Mouse (Mus musculus): ENCODE measurements around the gene BC017158. TPM values are rescaled to one million over a fixed set of nuclear protein-coding genes. Genes with fewer than 3 reads are reported as not detected.

BC017158 gene
- polyA plus RNA-seq, 1 experiment from 2014 or later = 22.7 TPM

GRCm38 (mm10) chr7:128244410-128245025, 53.5 kb downstream of the BC017158 start:
- H3K9me3 ChIP-seq (ENCODE audit: control insufficient read depth, low read length) = no peaks in the 10 kb centered on the region
- H3K4me2 ChIP-seq (ENCODE audit: low read length) = no peak overlapping the region
- H3K27ac ChIP-seq (ENCODE audit: low read depth, low read length) = no peak overlapping the region
- H3K36me3 ChIP-seq (ENCODE audit: control insufficient read depth, insufficient read depth, low read length) = peaks cover 15% of the 10 kb centered on the region
- WGBS = 79% methylated on average over 18 of the region's 18 CpGs
- ATAC-seq = no peak
- H3K4me3 ChIP-seq (ENCODE audit: low read length) = no peak overlapping the region
- H3K9ac ChIP-seq (ENCODE audit: low read depth, low read length) = no peak overlapping the region
- no peaks in the 10 kb centered on the region for H3K27me3 ChIP-seq (replicated peaks; ENCODE audit: control insufficient read depth, insufficient read depth, low read length)
- H3K4me1 ChIP-seq (ENCODE audit: control insufficient read depth, insufficient read depth, low read depth, low read length) = peaks cover 16% of the 10 kb centered on the region

DNA sequence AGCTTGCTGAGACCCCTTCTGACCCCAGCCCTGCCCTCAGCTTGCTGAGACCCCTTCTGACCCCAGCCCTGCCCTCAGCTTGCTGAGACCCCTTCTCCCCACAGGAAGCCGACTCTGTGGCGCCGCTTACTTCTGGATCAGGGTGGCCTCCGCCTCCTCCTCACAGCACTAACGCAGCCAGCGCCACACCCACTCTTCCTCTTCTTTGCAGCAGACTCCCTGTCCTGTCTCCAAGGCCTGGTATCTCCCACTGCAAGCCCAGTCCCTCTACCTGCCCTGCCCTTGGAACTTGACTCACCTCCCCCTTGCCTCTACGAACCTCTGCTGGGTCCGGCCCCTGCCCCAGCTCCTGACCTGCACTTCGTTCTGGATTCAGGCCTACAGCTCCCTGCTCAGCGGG, 54.0 kb downstream of the BC017158 start:
- no peak for ATAC-seq
- Histone ChIP-seq H3K4me3 (ENCODE audit: low read length) (no peak overlapping the region), H3K9ac (ENCODE audit: low read depth, low read length) (no peak overlapping the region), H3K36me3 (ENCODE audit: control insufficient read depth, insufficient read depth, low read length) (peaks cover 15% of the 10 kb centered on the region), H3K27ac (ENCODE audit: low read depth, low read length) (no peak overlapping the region), H3K4me2 (ENCODE audit: low read length) (no peak overlapping the region), H3K4me1 (ENCODE audit: control insufficient read depth, insufficient read depth, low read depth, low read length) (peaks cover 21% of the 10 kb centered on the region), H3K27me3 (replicated peaks; ENCODE audit: control insufficient read depth, insufficient read depth, low read length) (no peaks in the 10 kb centered on the region), H3K9me3 (ENCODE audit: control insufficient read depth, low read length) (no peaks in the 10 kb centered on the region)
- 40% methylated on average over 10 of the region's 10 CpGs for WGBS

DNA sequence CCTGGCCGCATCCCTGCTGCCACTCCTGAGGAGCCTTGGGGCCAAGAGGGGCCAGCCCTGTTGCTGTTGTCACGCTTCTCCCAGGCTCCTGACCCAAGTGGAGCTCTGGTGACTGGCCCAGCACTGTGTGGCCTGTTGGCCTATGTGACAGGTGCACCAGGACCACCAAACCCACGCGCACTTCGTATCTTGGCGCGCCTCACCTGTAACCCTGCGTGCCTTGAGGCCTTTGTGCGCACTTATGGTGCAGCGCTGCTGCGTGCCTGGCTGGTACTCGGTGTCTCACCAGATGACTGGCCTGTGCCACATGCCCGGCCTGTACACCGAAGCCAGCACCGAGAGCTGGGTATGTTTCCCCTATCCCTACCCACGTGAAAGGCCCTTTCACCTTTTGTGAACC, 55.6 kb downstream of the BC017158 start:
- Histone ChIP-seq H3K9me3 (ENCODE audit: control insufficient read depth, low read length) (no peaks in the 10 kb centered on the region), H3K36me3 (ENCODE audit: control insufficient read depth, insufficient read depth, low read length) (peaks cover 15% of the 10 kb centered on the region), H3K4me1 (ENCODE audit: control insufficient read depth, insufficient read depth, low read depth, low read length) (peaks cover 25% of the 10 kb centered on the region), H3K27me3 (replicated peaks; ENCODE audit: control insufficient read depth, insufficient read depth, low read length) (no peaks in the 10 kb centered on the region), H3K27ac (ENCODE audit: low read depth, low read length) (no peak overlapping the region), H3K9ac (ENCODE audit: low read depth, low read length) (no peak overlapping the region), H3K4me3 (ENCODE audit: low read length) (no peak overlapping the region), H3K4me2 (ENCODE audit: low read length) (no peak overlapping the region)
- WGBS = 95% methylated on average over 16 of the region's 16 CpGs
- no peak for ATAC-seq

DNA sequence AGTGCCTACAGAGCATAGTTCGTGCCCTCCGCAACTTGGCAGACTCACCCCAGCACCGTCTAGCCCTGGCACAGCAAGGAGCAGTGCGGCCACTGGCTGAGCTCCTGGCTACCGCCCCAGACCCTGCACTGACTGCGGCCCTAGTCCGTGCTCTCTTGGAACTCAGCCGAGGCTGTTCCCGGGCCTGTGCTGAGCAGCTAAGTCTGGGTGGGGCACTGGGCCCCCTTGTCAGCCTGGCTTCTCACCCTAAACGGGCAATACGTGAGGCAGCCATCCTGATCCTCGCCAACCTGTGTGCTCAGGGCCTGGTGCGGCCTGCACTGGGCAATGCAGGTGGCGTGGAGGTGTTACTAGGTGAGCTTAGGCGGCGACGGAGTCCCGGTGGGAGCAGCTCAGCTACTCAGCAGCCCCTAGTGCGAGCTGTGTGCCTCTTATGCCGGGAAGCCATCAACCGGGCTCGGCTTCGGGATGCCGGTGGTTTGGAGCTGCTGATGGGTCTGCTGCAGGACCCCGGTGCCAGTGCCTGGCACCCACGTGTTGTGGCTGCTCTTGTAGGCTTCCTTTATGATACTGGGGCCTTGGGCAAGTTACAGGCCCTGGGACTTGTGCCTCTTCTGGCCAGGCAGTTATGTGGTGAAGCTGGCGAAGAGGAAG, 57.7 kb downstream of the BC017158 start:
- Histone ChIP-seq H3K4me1 (ENCODE audit: control insufficient read depth, insufficient read depth, low read depth, low read length) (peaks cover 24% of the 10 kb centered on the region), H3K9ac (ENCODE audit: low read depth, low read length) (peak overlapping the region; percentile 35), H3K4me2 (ENCODE audit: low read length) (no peak overlapping the region), H3K9me3 (ENCODE audit: control insufficient read depth, low read length) (no peaks in the 10 kb centered on the region), H3K36me3 (ENCODE audit: control insufficient read depth, insufficient read depth, low read length) (peaks cover 15% of the 10 kb centered on the region), H3K27ac (ENCODE audit: low read depth, low read length) (no peak overlapping the region), H3K4me3 (ENCODE audit: low read length) (no peak overlapping the region), H3K27me3 (replicated peaks; ENCODE audit: control insufficient read depth, insufficient read depth, low read length) (no peaks in the 10 kb centered on the region)
- no peak for ATAC-seq
- WGBS = 90% methylated on average over 27 of the region's 27 CpGs

GRCm38 (mm10) chr7:128238991-128239390, 59.0 kb downstream of the BC017158 start:
- H3K36me3 ChIP-seq (ENCODE audit: control insufficient read depth, insufficient read depth, low read length) = peaks cover 13% of the 10 kb centered on the region; the same call in 1 of the 2 replicates
- no peaks in the 10 kb centered on the region for H3K9me3 ChIP-seq (ENCODE audit: control insufficient read depth, low read length)
- H3K4me3 ChIP-seq (ENCODE audit: low read length) = peak overlapping the region; percentile 78
- peak overlapping the region; percentile 99 for H3K27ac ChIP-seq (ENCODE audit: low read depth, low read length)
- ATAC-seq = no peak
- H3K4me1 ChIP-seq (ENCODE audit: control insufficient read depth, insufficient read depth, low read depth, low read length) = peaks cover 24% of the 10 kb centered on the region
- H3K4me2 ChIP-seq (ENCODE audit: low read length) = peak overlapping the region; percentile 78
- H3K9ac ChIP-seq (ENCODE audit: low read depth, low read length) = no peak overlapping the region; the same call in 1 of the 2 replicates
- WGBS = 24% methylated on average over 4 of the region's 4 CpGs
- no peaks in the 10 kb centered on the region for H3K27me3 ChIP-seq (replicated peaks; ENCODE audit: control insufficient read depth, insufficient read depth, low read length)

DNA sequence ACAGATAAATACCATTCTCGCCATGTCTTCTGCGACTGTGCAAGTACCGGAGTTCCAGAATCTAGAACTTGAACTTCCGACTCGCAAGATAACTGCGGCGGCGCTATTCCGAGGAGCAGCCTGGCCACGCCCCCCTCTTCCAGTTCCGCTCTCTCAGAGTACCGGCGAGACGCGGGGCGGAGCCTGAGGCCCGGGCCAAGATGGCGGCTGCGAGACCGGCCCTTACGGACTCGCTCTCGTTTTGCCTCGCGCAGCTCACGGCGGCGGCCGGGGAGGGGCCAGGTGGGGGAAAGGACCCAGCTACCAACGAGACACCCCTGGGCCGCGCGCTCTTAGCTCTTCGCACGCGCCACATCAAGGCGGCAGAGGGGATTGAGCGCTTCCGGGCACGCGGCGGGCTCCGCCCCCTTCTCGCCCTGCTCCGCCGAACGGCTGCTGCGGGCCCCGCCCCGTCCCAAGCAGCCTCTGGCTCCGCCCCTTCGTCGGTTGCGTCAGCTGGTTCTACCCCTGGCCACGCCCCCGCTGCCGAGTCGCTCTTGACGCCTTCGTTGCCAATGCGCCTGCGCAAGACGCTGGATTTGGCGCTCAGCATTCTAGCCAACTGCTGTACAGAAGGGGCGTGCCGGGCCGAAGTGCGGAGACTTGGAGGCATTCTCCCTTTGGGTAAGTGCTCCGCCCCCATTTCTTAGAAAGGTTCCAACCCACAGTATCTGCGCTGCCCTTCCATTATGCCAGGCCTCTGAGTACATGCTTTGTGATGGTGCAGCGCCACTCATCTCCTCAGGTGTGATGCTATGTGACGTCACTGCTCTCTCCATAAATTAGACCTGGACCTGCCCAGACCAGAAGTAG, 59.8 kb downstream of the BC017158 start, which contains the start of gene 9130023H24Rik:
TSS of gene 9130023H24Rik (minus strand) at position 105 of the 852 bp plus-strand sequence.
- H3K9ac ChIP-seq (ENCODE audit: low read depth, low read length) = peak within 1 kb of the TSS; percentile 91
- peak within 1 kb of the TSS; percentile 78 for H3K4me3 ChIP-seq (ENCODE audit: low read length)
- peak; percentile 94 for ATAC-seq
- H3K27me3 ChIP-seq (replicated peaks; ENCODE audit: control insufficient read depth, insufficient read depth, low read length) = no peaks in the 10 kb centered on the region
- H3K36me3 ChIP-seq (ENCODE audit: control insufficient read depth, insufficient read depth, low read length) = peaks cover 13% of the 10 kb centered on the region; the same call in 1 of the 2 replicates
- peak within 1 kb of the TSS; percentile 91 for H3K4me2 ChIP-seq (ENCODE audit: low read length)
- WGBS = under 1% methylated on average over 65 of the region's 72 CpGs
- H3K4me1 ChIP-seq (ENCODE audit: control insufficient read depth, insufficient read depth, low read depth, low read length) = peaks cover 24% of the 10 kb centered on the region
- no peaks in the 10 kb centered on the region for H3K9me3 ChIP-seq (ENCODE audit: control insufficient read depth, low read length)
- peak within 1 kb of the TSS; percentile 99 for H3K27ac ChIP-seq (ENCODE audit: low read depth, low read length)

GRCm38 (mm10) chr7:128237593-128237926, 60.4 kb downstream of the BC017158 start:
- H3K27me3 ChIP-seq (replicated peaks; ENCODE audit: control insufficient read depth, insufficient read depth, low read length) = no peaks in the 10 kb centered on the region

GRCm38 (mm10) chr7:128236856-128237592, 60.9 kb downstream of the BC017158 start, which contains the start of gene Armc5:
Gene Armc5, plus strand, starts transcription at chr7:128237342.
- H3K27ac ChIP-seq (ENCODE audit: low read depth, low read length) = peak within 1 kb of the TSS; percentile 99
- 25% methylated on average over 37 of the region's 37 CpGs for WGBS
- no peak for ATAC-seq

More at GRCm38 (mm10) chr7:128237593-128237926, 60.4 kb downstream of the BC017158 start:
- no peak for ATAC-seq
- Histone ChIP-seq H3K9me3 (ENCODE audit: control insufficient read depth, low read length) (no peaks in the 10 kb centered on the region), H3K9ac (ENCODE audit: low read depth, low read length) (peak overlapping the region; percentile 91), H3K27ac (ENCODE audit: low read depth, low read length) (peak overlapping the region; percentile 99), H3K4me1 (ENCODE audit: control insufficient read depth, insufficient read depth, low read depth, low read length) (peaks cover 24% of the 10 kb centered on the region), H3K4me2 (ENCODE audit: low read length) (peak overlapping the region; percentile 91), H3K4me3 (ENCODE audit: low read length) (peak overlapping the region; percentile 78), H3K36me3 (ENCODE audit: control insufficient read depth, insufficient read depth, low read length) (peaks cover 9% of the 10 kb centered on the region; the same call in 1 of the 2 replicates)
- WGBS = 0% methylated on average over 24 of the region's 25 CpGs

More at GRCm38 (mm10) chr7:128236856-128237592, 60.9 kb downstream of the BC017158 start, which contains the start of gene Armc5:
- Histone ChIP-seq H3K4me3 (ENCODE audit: low read length) (peak within 1 kb of the TSS; percentile 78), H3K27me3 (replicated peaks; ENCODE audit: control insufficient read depth, insufficient read depth, low read length) (no peaks in the 10 kb centered on the region), H3K4me1 (ENCODE audit: control insufficient read depth, insufficient read depth, low read depth, low read length) (peaks cover 24% of the 10 kb centered on the region), H3K9me3 (ENCODE audit: control insufficient read depth, low read length) (no peaks in the 10 kb centered on the region), H3K9ac (ENCODE audit: low read depth, low read length) (peak within 1 kb of the TSS; percentile 91), H3K36me3 (ENCODE audit: control insufficient read depth, insufficient read depth, low read length) (peaks cover 7% of the 10 kb centered on the region; the same call in 1 of the 2 replicates), H3K4me2 (ENCODE audit: low read length) (peak within 1 kb of the TSS; percentile 91)
